Mouse (Mus musculus) limb, embryonic 11.5 days (tissue): ENCODE data around the gene Agr3. TPM values are rescaled to one million over a fixed set of nuclear protein-coding genes. Genes with fewer than 3 reads are reported as not detected.

ENCODE experiments used
- ATAC-seq: fragments of 200-750 bp; cut with Nextera tagmentation; 2 replicates; pipeline ENCODE4 v1.8.0; 2017; ENCODE audit warnings: low read depth; ENCODE audit not compliant: insufficient number of reproducible peaks, low FRiP score, low TSS enrichment
- DNase-seq: peaks from one replicate; pipeline ENCODE4 v3.0.0-alpha.2; 2015; ENCODE audit warnings: low spot score
- H3K27ac ChIP-seq: fragments of 300-500 bp; sonication (generic); replicated peaks from 2 replicates; pipeline ENCODE4 v1.5.1; 2014; ENCODE audit warnings: low read depth, mild to moderate bottlenecking, low read length
- H3K27me3 ChIP-seq: fragments of 300-500 bp; sonication (generic); 2 replicates; pipeline ENCODE4 v1.6.1; 2014; ENCODE audit warnings: mild to moderate bottlenecking, low read length, mixed read lengths; ENCODE audit not compliant: control insufficient read depth, insufficient read depth
- H3K36me3 ChIP-seq: fragments of 300-500 bp; sonication (generic); 2 replicates; pipeline ENCODE4 v1.6.1; 2014; ENCODE audit warnings: mild to moderate bottlenecking, low read length, moderate library complexity, mixed read lengths; ENCODE audit not compliant: control insufficient read depth, insufficient read depth
- H3K4me1 ChIP-seq: fragments of 300-500 bp; sonication (generic); 2 replicates; pipeline ENCODE4 v1.6.1; 2014; ENCODE audit warnings: low read length, mixed read lengths; ENCODE audit not compliant: control insufficient read depth, insufficient read depth
- H3K4me2 ChIP-seq: fragments of 300-500 bp; sonication (generic); 2 replicates; pipeline ENCODE4 v1.6.1; 2014; ENCODE audit warnings: low read depth, mild to moderate bottlenecking, moderate library complexity; ENCODE audit not compliant: severe bottlenecking
- H3K4me3 ChIP-seq: fragments of 300-500 bp; sonication (generic); 2 replicates; pipeline ENCODE4 v1.5.1; 2014; ENCODE audit warnings: low read depth, low read length
- H3K9ac ChIP-seq: fragments of 300-500 bp; sonication (generic); 2 replicates; pipeline ENCODE4 v1.6.1; 2014; ENCODE audit warnings: mild to moderate bottlenecking, low read length
- H3K9me3 ChIP-seq: fragments of 300-500 bp; sonication (generic); 2 replicates; pipeline ENCODE4 v1.6.1; 2016; ENCODE audit warnings: low read length; ENCODE audit not compliant: control insufficient read depth
- WGBS: fragments of 180-500 bp; shearing (Covaris S2); extraction: QIAGEN DNeasy Blood & Tissue Kit; methylation state at CpG from one replicate; pipeline ENCODE4 v1.1.7; 2014; 5-methylcytosine and 5-hydroxymethylcytosine counted together
- polyA plus RNA-seq: library from polyadenylated mRNA; unstranded; fragments of >200 nt; fragmentation: Nextera tagmentation; extraction: Ambion mirVana; gene quantifications from 2 replicates; pipeline ENCODE4 v1.2.1, GENCODE M21; 2014

Agr3 gene
- polyA plus RNA-seq, result 0.24 TPM in 1 of 2 replicates, not detected in the other

DNA sequence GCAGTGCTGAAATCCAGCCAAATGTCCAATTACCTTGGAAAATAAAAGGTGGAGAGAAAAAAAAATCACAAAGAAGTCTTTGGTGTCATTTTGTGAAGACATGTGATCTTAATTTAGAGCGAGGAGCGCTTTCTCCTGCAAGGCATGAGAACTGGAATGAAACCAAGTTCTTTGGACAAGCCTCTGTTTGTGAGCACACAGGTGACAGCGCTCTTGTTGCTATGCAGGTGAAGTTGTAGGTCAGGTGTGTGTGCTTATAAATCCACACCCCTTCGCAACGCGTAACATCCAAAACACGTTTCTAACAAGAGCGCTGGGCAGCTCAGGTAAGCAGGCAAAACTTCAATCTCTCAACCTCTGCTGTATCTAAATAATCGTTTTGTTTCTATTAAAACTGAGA, at the start of gene Agr3:
TSS of gene Agr3 (plus strand) at position 219 of the 400 bp plus-strand sequence.
- Histone ChIP-seq H3K4me3 (no peak within 1 kb of the TSS), H3K27ac (no peak within 1 kb of the TSS), H3K9me3 (no peaks in the 10 kb centered on the region), H3K4me1 (no peaks in the 10 kb centered on the region), H3K27me3 (no peaks in the 10 kb centered on the region), H3K9ac (no peak within 1 kb of the TSS), H3K4me2 (no peak within 1 kb of the TSS), H3K36me3 (no peaks in the 10 kb centered on the region)
- WGBS, result 89% methylated on average over 9 of the region's 9 CpGs
- DNase-seq (no peak), ATAC-seq (no peak)

DNA sequence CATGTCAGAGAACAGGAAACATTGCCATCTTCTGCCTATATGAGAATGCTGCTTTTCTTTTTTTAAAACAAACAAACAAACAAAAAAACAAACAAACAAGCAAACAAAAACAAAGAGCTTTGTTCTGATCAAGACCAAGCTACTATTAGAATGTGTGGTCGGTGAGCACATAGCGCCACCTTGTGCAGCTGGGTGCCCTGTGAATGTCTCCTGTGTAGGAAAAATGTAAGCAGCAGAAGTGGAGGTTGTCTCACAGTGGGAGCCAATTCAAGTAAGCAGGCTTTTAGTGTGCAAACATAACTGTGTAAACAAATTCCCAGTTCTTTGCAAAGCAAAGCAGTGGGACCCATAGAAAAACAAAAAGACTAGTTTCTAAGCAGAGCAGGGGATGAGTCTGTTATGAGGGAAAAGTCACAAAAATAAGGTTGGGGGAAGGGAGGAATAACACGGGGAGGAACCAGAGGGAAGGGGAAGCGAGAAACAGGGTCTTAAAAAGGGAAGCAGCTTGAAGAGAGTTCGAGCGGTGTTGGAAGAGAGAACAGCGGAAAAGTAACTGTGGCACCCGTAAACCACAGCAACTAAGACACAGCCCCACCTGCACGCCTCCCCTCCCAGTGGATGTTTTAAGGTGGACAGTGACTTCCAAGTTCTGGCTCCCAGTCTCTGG, 40.4 kb upstream of the Agr3 start:
- no peak overlapping the region for H3K4me2 ChIP-seq
- ATAC-seq, result no peak
- no peaks in the 10 kb centered on the region for H3K9me3 ChIP-seq
- no peak overlapping the region for H3K9ac ChIP-seq
- DNase-seq, result no peak
- H3K27ac ChIP-seq, result no peak overlapping the region
- no peak overlapping the region for H3K4me3 ChIP-seq
- 65% methylated on average over 9 of the region's 9 CpGs for WGBS
- no peaks in the 10 kb centered on the region for H3K36me3 ChIP-seq
- no peaks in the 10 kb centered on the region for H3K4me1 ChIP-seq
- H3K27me3 ChIP-seq, result no peaks in the 10 kb centered on the region

DNA sequence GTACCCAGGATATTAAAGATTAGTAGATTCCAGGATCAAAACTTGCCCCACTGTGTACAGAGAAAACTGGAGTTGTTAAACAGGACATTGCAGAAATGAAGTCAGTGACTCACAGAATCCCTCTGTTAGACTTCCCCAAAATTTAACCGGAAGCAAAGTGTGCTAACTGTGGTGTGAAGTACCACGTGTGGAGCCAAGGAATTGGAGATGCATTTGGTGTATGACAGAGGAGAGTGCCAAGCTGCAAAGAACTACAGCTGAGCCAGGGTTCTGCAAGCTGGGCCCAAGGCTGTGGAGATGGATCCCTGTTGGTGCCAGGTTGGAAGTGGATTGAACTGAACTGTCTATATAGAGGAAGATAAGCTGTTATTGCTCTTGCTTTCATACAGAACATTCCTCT, 36.0 kb upstream of the Agr3 start:
- no peaks in the 10 kb centered on the region for H3K4me1 ChIP-seq
- H3K9ac ChIP-seq, result no peak overlapping the region
- H3K9me3 ChIP-seq, result no peaks in the 10 kb centered on the region
- no peak for ATAC-seq
- no peak overlapping the region for H3K27ac ChIP-seq
- 83% methylated on average over 2 of the region's 2 CpGs for WGBS
- no peak overlapping the region for H3K4me2 ChIP-seq
- H3K4me3 ChIP-seq, result no peak overlapping the region
- H3K36me3 ChIP-seq, result no peaks in the 10 kb centered on the region
- no peak for DNase-seq
- H3K27me3 ChIP-seq, result no peaks in the 10 kb centered on the region

DNA sequence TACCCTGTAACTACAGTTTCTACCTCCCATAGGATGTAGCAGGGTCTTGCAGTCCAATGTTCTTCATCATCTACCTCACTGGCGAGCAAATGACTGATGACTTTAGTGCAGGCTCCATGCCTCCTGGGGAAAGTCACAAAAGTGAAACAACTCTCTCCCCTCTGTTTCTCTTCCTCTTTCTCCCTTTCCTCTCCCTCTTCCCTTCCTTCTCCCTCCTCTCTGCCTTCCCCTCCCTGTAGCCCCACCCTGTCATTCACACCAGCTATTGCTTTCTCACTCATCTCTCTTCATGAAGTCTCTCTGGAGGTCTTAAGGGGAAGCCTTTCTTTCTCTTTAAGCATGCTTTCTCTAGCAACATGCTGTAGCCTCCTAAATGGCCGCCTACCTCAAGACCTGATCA, 34.7 kb upstream of the Agr3 start:
- no peak overlapping the region for H3K4me3 ChIP-seq
- H3K27ac ChIP-seq, result no peak overlapping the region
- no peaks in the 10 kb centered on the region for H3K36me3 ChIP-seq
- H3K4me1 ChIP-seq, result no peaks in the 10 kb centered on the region
- no peaks in the 10 kb centered on the region for H3K9me3 ChIP-seq
- 76% methylated on average over 2 of the region's 2 CpGs for WGBS
- H3K4me2 ChIP-seq, result no peak overlapping the region
- no peak for ATAC-seq
- DNase-seq, result no peak
- H3K9ac ChIP-seq, result no peak overlapping the region
- H3K27me3 ChIP-seq, result no peaks in the 10 kb centered on the region

DNA sequence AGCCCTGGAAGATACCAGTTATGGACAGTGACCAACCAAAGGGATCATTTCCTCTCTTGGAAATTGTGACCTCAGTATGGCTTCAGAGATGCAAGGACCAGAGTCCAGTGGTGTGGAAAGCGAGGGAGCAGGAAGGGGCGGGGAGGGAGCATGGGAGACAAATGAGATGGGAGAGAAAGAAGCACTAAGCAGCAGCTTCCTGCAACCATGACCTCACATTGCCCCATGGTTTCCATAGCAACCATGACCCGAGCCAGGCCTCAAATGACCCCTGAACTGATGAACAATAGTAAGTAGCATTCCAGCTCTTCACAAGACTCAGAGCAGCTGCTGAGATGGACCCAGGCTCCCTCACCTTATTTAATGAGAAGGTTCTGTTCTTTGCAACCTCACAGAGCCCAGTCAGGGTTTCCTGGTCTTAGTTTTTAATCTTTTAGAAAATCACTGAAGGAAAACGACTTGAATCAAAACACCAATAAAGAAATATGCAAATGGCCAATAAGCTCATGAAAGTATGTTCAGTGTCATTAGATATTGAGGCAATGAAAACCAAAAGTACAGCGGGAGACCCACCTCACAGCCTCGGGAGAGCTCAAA, 31.0 kb upstream of the Agr3 start:
- no peak for DNase-seq
- no peak overlapping the region for H3K4me3 ChIP-seq
- H3K9me3 ChIP-seq, result no peaks in the 10 kb centered on the region
- 48% methylated on average over 6 of the region's 6 CpGs for WGBS
- ATAC-seq, result no peak
- H3K4me2 ChIP-seq, result no peak overlapping the region
- no peaks in the 10 kb centered on the region for H3K27me3 ChIP-seq
- H3K9ac ChIP-seq, result no peak overlapping the region
- no peak overlapping the region for H3K27ac ChIP-seq
- no peaks in the 10 kb centered on the region for H3K36me3 ChIP-seq
- H3K4me1 ChIP-seq, result no peaks in the 10 kb centered on the region

DNA sequence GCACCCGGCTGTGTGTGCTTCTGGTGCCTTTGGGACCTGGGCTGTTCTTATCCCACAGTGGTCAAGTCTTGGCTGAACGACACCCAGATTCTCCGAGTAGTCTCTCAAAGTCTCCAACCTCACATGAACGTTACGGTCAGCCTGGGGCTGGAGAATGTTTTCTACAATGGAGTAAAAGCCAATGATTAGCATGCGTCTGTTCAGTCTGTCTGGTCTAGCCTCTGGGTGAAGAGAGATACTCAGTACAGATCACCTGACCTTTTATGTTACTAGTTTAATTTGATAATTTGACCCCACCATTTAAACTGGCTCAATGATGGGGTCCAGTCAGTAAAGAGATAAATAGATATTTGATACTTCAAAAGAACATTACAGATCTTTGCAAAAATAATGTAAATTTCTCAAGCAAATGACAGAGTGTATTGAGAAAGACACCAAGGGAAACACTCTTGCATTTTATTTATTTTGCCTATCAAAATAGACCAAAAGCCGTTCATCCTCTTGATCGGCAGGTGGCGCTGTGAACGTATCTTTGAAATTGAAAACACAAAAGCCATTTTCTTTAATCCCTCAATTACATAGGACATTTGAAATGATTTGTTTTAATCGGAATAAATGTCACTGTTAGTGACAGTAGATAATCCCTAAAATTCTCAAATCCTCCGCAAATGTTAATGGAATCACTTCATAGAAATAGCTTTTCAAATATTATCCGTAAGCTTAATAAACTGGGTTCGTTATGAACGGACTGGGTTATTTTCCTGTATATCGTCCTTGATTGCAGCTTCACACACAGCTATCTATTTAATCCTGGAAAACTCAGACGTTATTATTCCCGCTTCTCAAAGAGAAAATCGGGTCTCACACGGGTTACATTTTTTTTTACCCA, 29.3 kb upstream of the Agr3 start:
- H3K27me3 ChIP-seq, result no peaks in the 10 kb centered on the region
- ATAC-seq (no peak), DNase-seq (peak; percentile 74)
- H3K4me3 ChIP-seq, result peak overlapping the region; percentile 14; the same call in 1 of the 2 replicates
- H3K9me3 ChIP-seq, result no peaks in the 10 kb centered on the region
- no peaks in the 10 kb centered on the region for H3K36me3 ChIP-seq
- H3K9ac ChIP-seq, result no peak overlapping the region
- no peaks in the 10 kb centered on the region for H3K4me1 ChIP-seq
- 31% methylated on average over 20 of the region's 20 CpGs for WGBS
- peak overlapping the region; percentile 43 for H3K4me2 ChIP-seq
- no peak overlapping the region for H3K27ac ChIP-seq

DNA sequence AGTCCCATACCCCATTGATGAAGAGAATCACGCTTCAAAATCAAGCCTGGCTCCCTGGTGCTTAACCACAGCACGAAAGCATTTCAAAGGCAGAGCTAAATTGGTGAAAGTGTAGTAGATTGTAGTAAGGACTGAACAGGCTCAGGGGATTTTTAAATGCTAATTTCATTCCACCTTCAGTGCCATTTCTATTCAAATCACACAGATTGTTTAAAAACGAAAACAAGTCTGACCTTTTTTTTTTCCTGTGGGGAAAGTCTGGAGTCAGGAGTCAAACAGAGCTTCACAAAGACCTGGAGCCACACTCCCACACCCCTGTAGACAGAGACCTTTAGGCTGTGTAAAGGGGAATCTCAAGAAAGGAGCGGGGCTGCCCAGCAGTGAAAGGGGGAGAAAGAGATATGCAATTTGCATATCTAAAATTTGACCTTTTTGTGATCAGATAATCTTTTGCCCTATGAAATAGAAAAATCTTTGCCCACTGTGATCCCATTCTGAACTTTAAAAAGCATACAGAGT, 28.6 kb upstream of the Agr3 start:
- no peaks in the 10 kb centered on the region for H3K9me3 ChIP-seq
- H3K4me1 ChIP-seq, result no peaks in the 10 kb centered on the region
- ATAC-seq (no peak), DNase-seq (no peak)
- H3K4me2 ChIP-seq, result peak overlapping the region; percentile 43
- H3K9ac ChIP-seq, result no peak overlapping the region
- WGBS, result 27% methylated on average over 4 of the region's 4 CpGs
- peak overlapping the region; percentile 14; the same call in 1 of the 2 replicates for H3K4me3 ChIP-seq
- H3K27me3 ChIP-seq, result no peaks in the 10 kb centered on the region
- no peak overlapping the region for H3K27ac ChIP-seq
- no peaks in the 10 kb centered on the region for H3K36me3 ChIP-seq

DNA sequence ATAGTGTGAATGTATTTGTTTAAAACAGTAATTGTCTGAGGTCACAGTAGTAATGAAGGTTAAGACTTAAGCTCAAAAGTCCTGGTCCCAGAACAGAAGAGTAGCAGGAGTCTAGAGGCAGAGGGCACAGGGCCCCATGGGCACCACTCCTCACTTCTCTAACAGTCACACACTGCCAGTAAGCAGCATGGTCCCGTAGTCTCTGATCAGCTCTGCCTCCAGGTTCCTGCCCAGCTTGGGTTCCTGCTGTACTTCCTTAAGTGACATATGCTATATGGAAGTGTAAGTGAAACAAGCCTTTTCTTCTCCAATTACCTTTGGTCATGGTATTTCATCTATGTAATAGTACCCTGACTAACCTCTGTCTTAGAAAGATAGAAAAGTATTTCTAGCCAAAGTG, 14.8 kb upstream of the Agr3 start:
- 76% methylated on average over 1 of the region's 1 CpGs for WGBS
- Histone ChIP-seq H3K9ac (no peak overlapping the region), H3K27me3 (no peaks in the 10 kb centered on the region), H3K36me3 (no peaks in the 10 kb centered on the region), H3K4me3 (no peak overlapping the region), H3K4me1 (no peaks in the 10 kb centered on the region), H3K4me2 (no peak overlapping the region), H3K27ac (no peak overlapping the region), H3K9me3 (no peaks in the 10 kb centered on the region)
- DNase-seq (no peak), ATAC-seq (no peak)
